In genomic region chr4:149586044-149586782, GRCm38 (mm10) we compare ENCODE assay signal across 7 mouse cellular contexts. TPM values are rescaled to one million over a fixed set of nuclear protein-coding genes. Genes with fewer than 3 reads are reported as not detected.
DNase-seq lines count a peak whose midpoint lies in the region; ATAC-seq lines count a peak whose summit lies in the region.

Gene Clstn1, plus strand, starts transcription at chr4:149586468.

- H3K4me3 ChIP-seq in hindbrain, embryonic 11.5 days (ENCODE audit: low read depth, low read length), result peak within 1 kb of the TSS; percentile 69

- H3K27ac ChIP-seq in hindbrain, embryonic 11.5 days (ENCODE audit: low read depth, low read length), result peak within 1 kb of the TSS; percentile 81

- peak within 1 kb of the TSS; percentile 99 for H3K4me2 ChIP-seq in hindbrain, embryonic 11.5 days (replicated peaks; ENCODE audit: low read depth, low read length)

- H3K36me3 ChIP-seq in hindbrain, embryonic 11.5 days (ENCODE audit: control insufficient read depth, insufficient read depth, low read length), result no peaks in the 10 kb centered on the region

- ATAC-seq in hindbrain, embryonic 11.5 days (ENCODE audit: low FRiP score), result peak; percentile 82

- peaks cover 10% of the 10 kb centered on the region; the same call in 1 of the 2 replicates for H3K27me3 ChIP-seq in hindbrain, embryonic 11.5 days (ENCODE audit: control insufficient read depth, insufficient read depth, low read length)

- no peaks in the 10 kb centered on the region for H3K9me3 ChIP-seq in hindbrain, embryonic 11.5 days (ENCODE audit: control insufficient read depth, low read length)

- under 1% methylated on average over 56 of the region's 103 CpGs for WGBS in hindbrain, embryonic 11.5 days

- DNase-seq in ZHBTc4 (ENCODE audit: low read depth, low spot score), result peak; percentile 85
- DNase-seq in cerebellum, adult 9-10 months, result peak; percentile 78
- peak; percentile 41 to 48 for DNase-seq in frontal cortex, postnatal 25 days (ENCODE audit: low spot score in 2 of 2)
- DNase-seq in hindbrain, embryonic 11.5 days (ENCODE audit: low spot score), result peak; percentile 91
- peak; percentile 73 to 84 for DNase-seq in layer of hippocampus, postnatal 10 days (ENCODE audit: low spot score in 2 of 2)
- DNase-seq in lung, postnatal 14 days, result peak; percentile 68
- peak; percentile 57 to 73 for DNase-seq in right cerebral cortex, adult 2 months (ENCODE audit: low spot score in 2 of 2)

- no peaks in the 10 kb centered on the region for H3K4me1 ChIP-seq in hindbrain, embryonic 11.5 days (replicated peaks; ENCODE audit: control insufficient read depth, insufficient read depth, low read length)

- H3K9ac ChIP-seq in hindbrain, embryonic 11.5 days (ENCODE audit: low read depth, low read length), result peak within 1 kb of the TSS; percentile 91

RNA-seq across cellular contexts. Expression of gene Clstn1, which starts in this region (rescaled TPM):
- 33.0 and 42.6 TPM in 2 replicates for polyA plus RNA-seq in hindbrain, embryonic 11.5 days (2014; fragmentation: Nextera tagmentation; extraction: Ambion mirVana)
- 100 to 1,000 TPM; 726 TPM for total RNA-seq in layer of hippocampus, postnatal 10 days (2021)

Comparison
In these comparisons a context has a peak if more than half of its experiments do, and no peak if none do; other contexts are left out.
1. Peak in every context shown above with its lines: DNase-seq, ATAC-seq, H3K4me3 ChIP-seq and H3K27ac ChIP-seq.